In the genomic region with DNA sequence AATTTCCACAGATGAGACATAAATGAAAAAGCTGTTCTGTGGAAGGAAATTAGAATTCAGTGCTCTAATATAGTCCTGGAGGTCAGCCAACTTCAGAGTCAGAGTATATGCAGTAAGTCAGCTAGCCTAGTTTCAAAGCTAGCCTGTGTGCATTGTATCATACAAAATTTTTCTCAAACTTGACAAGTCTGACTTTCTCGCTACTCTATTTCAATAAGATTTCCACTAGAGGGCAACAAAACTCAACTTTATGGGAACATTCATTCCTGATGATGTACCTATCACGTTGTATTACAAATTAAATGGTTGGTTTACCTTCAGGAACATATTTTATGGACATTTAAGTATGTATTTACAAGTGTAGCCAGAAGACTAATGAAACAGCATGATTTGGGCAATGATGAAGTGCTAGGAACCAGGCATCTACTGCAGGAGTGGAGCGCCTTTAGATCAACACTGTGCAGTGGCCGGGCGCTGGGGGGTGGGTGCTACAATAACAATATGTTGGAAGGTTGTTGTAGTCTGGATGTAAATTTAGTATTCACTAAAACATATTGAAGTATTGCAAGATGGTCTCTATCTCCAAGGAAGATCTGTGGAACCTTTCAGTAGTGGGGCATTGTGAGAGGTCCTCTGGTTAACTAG, we compare ENCODE assay signal across 12 mouse cellular contexts. TPM values are rescaled to one million over a fixed set of nuclear protein-coding genes. Genes with fewer than 3 reads are reported as not detected.
DNase-seq lines count a peak whose midpoint lies in the region; ATAC-seq and TF ChIP-seq lines count a peak whose summit lies in the region.
"Had no signal": no experiment of that assay in that cellular context is flagged by ENCODE, and none has a peak within 500 bp of the region (broad histone marks: within the 10 kb centered on the region; RNA-seq: fewer than 3 reads in every experiment).

No protein-coding gene starts in this region.

- in situ Hi-C loops in ES-E14 (cut with MboI; ENCODE audit: low sequenced_read_pairs in 2 of 2, unreplicated experiment in 2 of 2): loop anchor here in 1 of 2 experiments (10.0 to 25.0 kb wide), 2 partner anchors 288 to 725 kb away; no protein-coding TSS in a partner anchor

- DNase-seq in kidney, adult 9 months: peak; percentile 12
- no peak for DNase-seq in kidney, postnatal 4 days
- DNase-seq in ES-E14 (ENCODE audit: low read depth, low spot score): peak; percentile 6
- DNase-seq in ZHBTc4 (ENCODE audit: low read depth, low spot score): peak; percentile 11
- no peak for DNase-seq in heart, adult 8-10 months (ENCODE audit: low spot score)
- DNase-seq: cerebellum, adult 8-10 months; kidney, adult 18-20 months; thymus, postnatal 4 days had no signal

- peak; percentile 47; the same call in 1 of the 2 replicates for ATAC-seq in megakaryocyte-erythroid progenitor cell, adult 5-6 weeks (replicated peaks; ENCODE audit: low FRiP score, low TSS enrichment, poor library complexity, severe bottlenecking)
- ATAC-seq in liver, embryonic 12.5 days: no peak

- H3K27me3 ChIP-seq in liver, embryonic 12.5 days (replicated peaks): no peaks in the 10 kb centered on the region
- H3K27me3 ChIP-seq: limb, embryonic 12.5 days had no signal

- H3K36me3 ChIP-seq in ES-E14 (ENCODE audit: control insufficient read depth, insufficient read depth, low read length, poor library complexity, severe bottlenecking): no peaks in the 10 kb centered on the region
- H3K36me3 ChIP-seq in liver, embryonic 12.5 days: no peaks in the 10 kb centered on the region
- H3K36me3 ChIP-seq: limb, embryonic 12.5 days had no signal

- no peak overlapping the region for H3K9ac ChIP-seq in ES-E14 (ENCODE audit: insufficient read depth, low read depth, low read length, poor library complexity, severe bottlenecking)
- H3K9ac ChIP-seq in liver, embryonic 12.5 days: no peak overlapping the region
- H3K9ac ChIP-seq: limb, embryonic 12.5 days had no signal

- H3K27ac ChIP-seq in ES-E14 (ENCODE audit: insufficient read depth, low read depth, low read length, poor library complexity, severe bottlenecking): no peak overlapping the region
- no peak overlapping the region for H3K27ac ChIP-seq in liver, embryonic 12.5 days
- H3K27ac ChIP-seq: limb, embryonic 12.5 days had no signal

- H3K4me3 ChIP-seq in ES-E14 (ENCODE audit: insufficient read depth in 1 of 2, low read depth in 1 of 2, low read length in 2 of 2, poor library complexity in 1 of 2, severe bottlenecking in 1 of 2): no peak overlapping the region
- H3K4me3 ChIP-seq in liver, embryonic 12.5 days: no peak overlapping the region
- H3K4me3 ChIP-seq: limb, embryonic 12.5 days had no signal

- H3K4me2 ChIP-seq in liver, embryonic 12.5 days: no peak overlapping the region
- H3K4me2 ChIP-seq: limb, embryonic 12.5 days had no signal

- H3K9me3 ChIP-seq in ES-E14 (ENCODE audit: control insufficient read depth, insufficient read depth, low read depth, low read length): no peaks in the 10 kb centered on the region
- H3K9me3 ChIP-seq in liver, embryonic 12.5 days (replicated peaks): no peaks in the 10 kb centered on the region
- H3K9me3 ChIP-seq: limb, embryonic 12.5 days had no signal

- H3K4me1 ChIP-seq in ES-E14 (ENCODE audit: control insufficient read depth in 2 of 2, insufficient read depth in 2 of 2, low read length in 2 of 2, poor library complexity in 1 of 2): no peaks in the 10 kb centered on the region
- H3K4me1 ChIP-seq in liver, embryonic 12.5 days: no peaks in the 10 kb centered on the region
- H3K4me1 ChIP-seq: limb, embryonic 12.5 days had no signal

- 52% methylated on average over 5 of the region's 5 CpGs for WGBS in liver, embryonic 12.5 days (ENCODE audit: insufficient replicate concordance)

TF ChIP-seq in ES-E14, 5 proteins besides CTCF, POLR2A, EP300 and RAD21:
- TF ChIP-seq MAFK (IDR thresholded peaks at IDR 0.05; ENCODE audit: insufficient read depth, low read depth, low read length) (no peak), ZC3H11A (IDR thresholded peaks at IDR 0.05; ENCODE audit: borderline replicate concordance, low read depth, low read length) (peak; percentile 47; the same call in 1 of the 2 replicates)

RNA-seq across cellular contexts. Expression of a gene that starts 21.6 kb away (rescaled TPM):
- 0.21 and 1.6 TPM in 2 replicates for total RNA-seq in ES-E14 (2012; rRNA removed)
- not detected in 2 replicates for total RNA-seq in megakaryocyte-erythroid progenitor cell, adult 5-6 weeks (2014; fragmentation: Nextera tagmentation)
- total RNA-seq in megakaryocyte-erythroid progenitor cell, adult 5-6 weeks (2017): not detected in 2 replicates
- not detected in 2 replicates for polyA plus RNA-seq in liver, embryonic 12.5 days (2016; fragmentation: Nextera tagmentation; extraction: Ambion mirVana)
- not detected for total RNA-seq in heart, adult 8-10 months (2022)
- polyA plus RNA-seq: limb, embryonic 12.5 days; small intestine, adult 2 months had no signal

RNA-seq across cellular contexts. Expression of a gene that starts 56.9 kb away (rescaled TPM):
- 0.11 and 0.27 TPM in 2 replicates for total RNA-seq in ES-E14 (2012; rRNA removed)
- total RNA-seq in megakaryocyte-erythroid progenitor cell, adult 5-6 weeks (2014; fragmentation: Nextera tagmentation): not detected in 2 replicates
- not detected in 2 replicates for total RNA-seq in megakaryocyte-erythroid progenitor cell, adult 5-6 weeks (2017)
- polyA plus RNA-seq in liver, embryonic 12.5 days (2016; fragmentation: Nextera tagmentation; extraction: Ambion mirVana): 1.9 and 2.1 TPM in 2 replicates
- 1 to 10 TPM in 1 of 4 experiments, under 1 TPM in 3; 0.47 to 1.1 (median 0.65) TPM for total RNA-seq in heart, adult 8-10 months (2022)

Comparison
In these comparisons a context has a peak if more than half of its experiments do, and no peak if none do; other contexts are left out.
1. DNase-seq: peak in kidney, adult 9 months (single experiment), ES-E14 (single experiment) and ZHBTc4 (single experiment); none in kidney, postnatal 4 days (0 of 2) and heart, adult 8-10 months (single experiment).